Mouse (Mus musculus) CH12.LX (cell line): Measurements from ENCODE around the gene Irf2bp2. TPM values are rescaled to one million over a fixed set of nuclear protein-coding genes. Genes with fewer than 3 reads are reported as not detected.

Source experiments
- DNase-seq: peaks from one replicate; pipeline ENCODE4 v3.0.0-alpha.2; 2013; ENCODE audit errors: extremely low read depth
- H3K27ac ChIP-seq: 2 replicates; pipeline ENCODE4 v1.5.1; 2012; ENCODE audit warnings: low read depth, mild to moderate bottlenecking, control low read depth, moderate library complexity; ENCODE audit not compliant: insufficient read depth
- H3K27me3 ChIP-seq: replicated peaks from 2 replicates; pipeline ENCODE3; 2012; ENCODE audit warnings: inconsistent platforms
- H3K36me3 ChIP-seq, 2 experiments: replicated peaks in 1 of 2; 2 replicates each; pipeline versions ENCODE3 to v1.6.1; 2012; ENCODE audit warnings: inconsistent platforms in 1 of 2, low read length in 1 of 2, mild to moderate bottlenecking in 1 of 2, mixed read lengths in 1 of 2, moderate library complexity in 1 of 2; ENCODE audit not compliant: control insufficient read depth in 1 of 2, insufficient read depth in 1 of 2
- H3K4me1 ChIP-seq, 2 experiments: 2 replicates each; pipeline ENCODE4 v1.6.1; 2012; ENCODE audit warnings: inconsistent platforms in 1 of 2, moderate library complexity in 1 of 2; ENCODE audit not compliant: insufficient read depth in 2 of 2, control insufficient read depth in 1 of 2
- H3K4me2 ChIP-seq: 2 replicates; pipeline ENCODE4 v1.6.1; 2012; ENCODE audit warnings: low read depth, mild to moderate bottlenecking, control low read depth; ENCODE audit not compliant: poor library complexity, insufficient read depth, severe bottlenecking
- H3K4me3 ChIP-seq, 3 experiments: fragments of 150-350 bp in 1 of 3; sonication (generic) in 1 of 3; replicated peaks in 1 of 3; 2 replicates each; pipeline versions ENCODE3 to v1.5.1; 2011 to 2012; ENCODE audit warnings: low read depth in 2 of 3, low read length in 2 of 3, mild to moderate bottlenecking in 2 of 3, moderate library complexity in 2 of 3, control low read depth in 1 of 3, improper control_type of control experiment in 1 of 3, inconsistent platforms in 1 of 3, mixed read lengths in 1 of 3; ENCODE audit not compliant: poor library complexity in 1 of 3
- H3K79me2 ChIP-seq: replicated peaks from 2 replicates; pipeline ENCODE4 v1.6.1; 2012; ENCODE audit warnings: mild to moderate bottlenecking, moderate library complexity; ENCODE audit not compliant: control insufficient read depth, poor library complexity, insufficient read depth, severe bottlenecking; ENCODE audit errors: extremely low read depth
- H3K9ac ChIP-seq: 2 replicates; pipeline ENCODE4 v1.6.1; 2012; ENCODE audit warnings: low read depth, mild to moderate bottlenecking, control low read depth, moderate library complexity; ENCODE audit not compliant: insufficient read depth
- H3K9me3 ChIP-seq: replicated peaks from 2 replicates; pipeline ENCODE3; 2012; ENCODE audit warnings: low read length, inconsistent platforms, mixed read lengths
- BHLHE40 ChIP-seq: IDR thresholded peaks from 2 replicates; pipeline ENCODE4 v1.6.1; 2011; ENCODE audit warnings: mild to moderate bottlenecking, low read depth, low read length, improper control_type of control experiment
- CHD1 ChIP-seq: IDR thresholded peaks from 2 replicates; pipeline ENCODE4 v1.6.1; 2012; ENCODE audit warnings: low read depth, low read length, improper control_type of control experiment, inconsistent platforms
- CTCF ChIP-seq, 2 experiments: IDR thresholded peaks in 1 of 2; conservative IDR thresholded peaks in 1 of 2; 2 replicates each; pipeline ENCODE4 v1.5.1; 2011 to 2012; ENCODE audit warnings: low read depth in 2 of 2, low read length in 2 of 2, improper control_type of control experiment in 1 of 2, inconsistent platforms in 1 of 2, mild to moderate bottlenecking in 1 of 2, moderate library complexity in 1 of 2
- EP300 ChIP-seq: IDR thresholded peaks from 2 replicates; pipeline ENCODE4 v1.6.1; 2011; ENCODE audit warnings: low read length, improper control_type of control experiment
- HCFC1 ChIP-seq: IDR thresholded peaks from 2 replicates; pipeline ENCODE4 v1.6.1; 2012; ENCODE audit warnings: low read depth, mild to moderate bottlenecking, inconsistent platforms, low read length, improper control_type of control experiment
- IRF4 ChIP-seq: IDR thresholded peaks from 2 replicates; pipeline ENCODE4 v1.6.1; 2014; ENCODE audit warnings: low read depth, mild to moderate bottlenecking, inconsistent platforms, low read length, improper control_type of control experiment
- JUN ChIP-seq: IDR thresholded peaks from 2 replicates; pipeline ENCODE4 v1.6.1; 2011; ENCODE audit warnings: low read depth, mild to moderate bottlenecking, low read length, improper control_type of control experiment, moderate library complexity; ENCODE audit not compliant: insufficient read depth
- MAFK ChIP-seq: IDR thresholded peaks from 2 replicates; pipeline ENCODE4 v1.6.1; 2011; ENCODE audit warnings: low read length, improper control_type of control experiment; ENCODE audit not compliant: insufficient replicate concordance
- MXI1 ChIP-seq: IDR thresholded peaks from 2 replicates; pipeline ENCODE4 v1.6.1; 2011; ENCODE audit warnings: mild to moderate bottlenecking, low read depth, low read length, improper control_type of control experiment
- NELFE ChIP-seq: IDR thresholded peaks from 2 replicates; pipeline ENCODE4 v1.6.1; 2011; ENCODE audit warnings: low read depth, low read length, improper control_type of control experiment
- NRF1 ChIP-seq: IDR thresholded peaks from 2 replicates; pipeline ENCODE4 v1.6.1; 2014; ENCODE audit warnings: low read depth, mild to moderate bottlenecking, inconsistent platforms, low read length, improper control_type of control experiment, moderate library complexity
- PAX5 ChIP-seq: IDR thresholded peaks from 2 replicates; pipeline ENCODE4 v1.6.1; 2012; ENCODE audit warnings: low read length, inconsistent platforms, mixed read lengths
- POLR2AphosphoS2 ChIP-seq: IDR thresholded peaks from 2 replicates; pipeline ENCODE4 v1.6.1; 2011; ENCODE audit warnings: low read depth, low read length, improper control_type of control experiment
- RAD21 ChIP-seq: IDR thresholded peaks from 2 replicates; pipeline ENCODE4 v1.6.1; 2011; ENCODE audit warnings: low read depth, mild to moderate bottlenecking, low read length, improper control_type of control experiment, moderate library complexity
- SIN3A ChIP-seq: IDR thresholded peaks from 2 replicates; pipeline ENCODE4 v1.6.1; 2012; ENCODE audit warnings: low read length, improper control_type of control experiment, inconsistent platforms
- SMC3 ChIP-seq: IDR thresholded peaks from 2 replicates; pipeline ENCODE4 v1.6.1; 2011; ENCODE audit warnings: low read depth, low read length, improper control_type of control experiment
- UBTF ChIP-seq: IDR thresholded peaks from 2 replicates; pipeline ENCODE4 v1.6.1; 2012; ENCODE audit warnings: low read depth, mild to moderate bottlenecking, inconsistent platforms, low read length, improper control_type of control experiment, moderate library complexity
- USF1 ChIP-seq: IDR thresholded peaks from 2 replicates; pipeline ENCODE4 v1.6.1; 2014; ENCODE audit warnings: low read depth, mild to moderate bottlenecking, inconsistent platforms, low read length, improper control_type of control experiment
- USF2 ChIP-seq: conservative IDR thresholded peaks from 2 replicates; pipeline ENCODE4 v1.6.1; 2011; ENCODE audit warnings: low read depth, low read length, improper control_type of control experiment
- ZKSCAN1 ChIP-seq: IDR thresholded peaks from 2 replicates; pipeline ENCODE4 v1.6.1; 2012; ENCODE audit warnings: low read depth, inconsistent platforms, low read length, improper control_type of control experiment, borderline replicate concordance
- dilution Hi-C: fragments of 300-500 bp; cut with MboI; formaldehyde crosslinking; loops from 2 replicates; pipeline ENCODE4 v1.14.3; 2020; ENCODE audit warnings: low sequenced_read_pairs; ENCODE audit not compliant: extremely low pct_unique_long_range_greater_than_20kb, extremely low pct_ligation_motif_present
- in situ Hi-C: fragments of 300-500 bp; cut with MboI; formaldehyde crosslinking; loops from 3 replicates; pipeline ENCODE4 v1.14.3; 2019; ENCODE audit warnings: low sequenced_read_pairs, low pct_ligation_motif_present, low pct_unique_long_range_greater_than_20kb, mixed read lengths
- polyA plus RNA-seq: library from polyadenylated mRNA; unstranded; fragments of >175 nt; gene quantifications from 2 replicates; pipeline ENCODE4 v1.2.1, GENCODE M21; 2012; ENCODE audit warnings: low read depth; ENCODE audit not compliant: insufficient read length
- total RNA-seq, 2 experiments: library from RNA; depleted of rRNA; stranded (reverse); fragments of 300-350 nt in 1 of 2; fragments of >200 nt in 1 of 2; gene quantifications; 2 replicates each; pipeline ENCODE4 v1.2.3; 2012 to 2014

Irf2bp2 gene
- total and polyA plus RNA-seq, 3 experiments: 19.9 to 31.2 (median 28.6) TPM

DNA sequence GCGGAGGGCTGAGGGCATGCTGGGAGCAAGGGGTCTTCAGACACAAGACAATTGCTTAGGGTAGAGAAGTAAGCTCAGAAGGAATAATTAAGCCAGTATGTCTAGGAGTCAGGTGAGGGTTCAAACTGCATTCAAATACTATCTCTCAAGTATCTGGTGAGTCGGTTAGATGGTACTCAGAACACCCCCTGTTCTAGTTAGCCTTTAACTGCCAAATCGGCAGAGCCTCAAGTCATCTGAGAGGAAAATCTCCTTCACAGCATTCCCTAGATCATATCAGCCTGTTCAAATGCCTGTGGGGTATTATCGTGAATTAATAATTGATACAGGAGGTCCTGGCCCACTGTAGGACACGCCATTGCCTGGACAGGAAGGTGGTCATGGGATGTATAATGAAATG is 23.9 kb upstream of the Irf2bp2 start:
- TF ChIP-seq POLR2AphosphoS2 (no peak), USF2 (no peak), RAD21 (no peak), CTCF (conservative IDR thresholded peaks at IDR 0.05 in 1 of 2, IDR thresholded peaks at IDR 0.05 in 1 of 2; ENCODE audit: low read depth in 2 of 2, low read length in 2 of 2) (no peak), HCFC1 (no peak), SMC3 (no peak), ZKSCAN1 (no peak), SIN3A (no peak), MAFK (no peak), NRF1 (no peak), USF1 (no peak), PAX5 (no peak), CHD1 (no peak), UBTF (no peak), JUN (no peak), NELFE (no peak), EP300 (no peak), BHLHE40 (no peak), IRF4 (no peak)
- Histone ChIP-seq H3K4me2 (no peak overlapping the region), H3K9ac (no peak overlapping the region), H3K27ac (no peak overlapping the region), H3K4me1 (peaks cover 31 to 54% of the 10 kb centered on the region in 2 experiments), H3K27me3 (no peaks in the 10 kb centered on the region), H3K4me3 (no peak overlapping the region), H3K36me3 (no peaks in the 10 kb centered on the region), H3K9me3 (peaks cover 5% of the 10 kb centered on the region), H3K79me2 (no peaks in the 10 kb centered on the region)
- dilution Hi-C loops (no loop called here), in situ Hi-C loops (loop anchor here (10.0 kb wide), 2 partner anchors 47 to 127 kb away; no protein-coding TSS in a partner anchor)
- DNase-seq: no peak

DNA sequence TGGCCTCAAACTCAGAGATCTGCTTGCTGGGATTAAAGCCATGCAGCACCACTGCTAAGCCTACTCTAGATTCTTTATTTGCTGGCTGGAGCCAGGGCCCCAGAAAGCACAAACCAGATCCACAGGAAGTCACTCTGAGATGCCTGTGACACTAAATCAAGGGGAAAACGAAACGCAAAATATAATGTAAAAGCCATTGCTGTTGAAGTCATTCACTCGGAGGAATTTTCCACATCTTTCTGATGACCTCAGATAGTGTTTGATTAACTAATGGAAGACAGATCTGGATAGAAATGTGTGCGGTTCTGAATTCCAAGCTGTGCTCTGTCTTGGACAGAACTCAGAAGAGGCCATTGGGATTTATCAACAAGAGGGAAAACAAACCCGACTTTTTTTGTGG is 22.9 kb upstream of the Irf2bp2 start:
- H3K4me2 ChIP-seq: no peak overlapping the region
- H3K4me3 ChIP-seq: no peak overlapping the region
- H3K79me2 ChIP-seq: no peaks in the 10 kb centered on the region
- peaks cover 5% of the 10 kb centered on the region for H3K9me3 ChIP-seq
- H3K27me3 ChIP-seq: no peaks in the 10 kb centered on the region
- peaks cover 35 to 50% of the 10 kb centered on the region in 2 experiments for H3K4me1 ChIP-seq
- DNase-seq: no peak
- H3K9ac ChIP-seq: no peak overlapping the region
- no peak for TF ChIP-seq MXI1
- TF ChIP-seq SIN3A: no peak
- TF ChIP-seq, all 38 proteins: peak for 0
- in situ Hi-C loops (loop anchor here (10.0 kb wide), 2 partner anchors 48 to 128 kb away; no protein-coding TSS in a partner anchor), dilution Hi-C loops (no loop called here)
- no peaks in the 10 kb centered on the region for H3K36me3 ChIP-seq
- H3K27ac ChIP-seq: no peak overlapping the region
